Mouse (Mus musculus): ENCODE data around the gene Maml2. TPM values are rescaled to one million over a fixed set of nuclear protein-coding genes. Genes with fewer than 3 reads are reported as not detected.

Maml2 gene
- polyA plus RNA-seq, 1 experiment from 2014 or later, result 6.3 TPM

- DNase-seq (ENCODE audit: low spot score) (peak; percentile 97), ATAC-seq (peak; percentile 100)
- Histone ChIP-seq H3K4me1 (ENCODE audit: control insufficient read depth, insufficient read depth, low read length) (peaks cover 8% of the 10 kb centered on the region), H3K27ac (ENCODE audit: low read depth, low read length) (peak overlapping the region; percentile 87), H3K36me3 (ENCODE audit: control insufficient read depth, insufficient read depth, low read length) (no peaks in the 10 kb centered on the region), H3K4me3 (ENCODE audit: low read depth, low read length) (peak overlapping the region; percentile 98), H3K9me3 (replicated peaks; ENCODE audit: control insufficient read depth, low read length) (peaks cover 3% of the 10 kb centered on the region; the same call in 1 of the 2 replicates), H3K27me3 (replicated peaks; ENCODE audit: control insufficient read depth, insufficient read depth, low read length) (no peaks in the 10 kb centered on the region), H3K4me2 (ENCODE audit: low read length) (peak overlapping the region; percentile 69), H3K9ac (ENCODE audit: low read length) (peak overlapping the region; percentile 98)
- WGBS, result 1% methylated on average over 60 of the region's 60 CpGs
Measured at GRCm38 (mm10) chr9:13748798-13749674, 451.3 kb downstream of the Maml2 start.

- DNase-seq (ENCODE audit: low spot score) (no peak), ATAC-seq (0 out of 2 replicates have a peak, but pooled peaks have one; percentile 1)
- Histone ChIP-seq H3K9me3 (replicated peaks; ENCODE audit: control insufficient read depth, low read length) (peaks cover 3% of the 10 kb centered on the region; the same call in 1 of the 2 replicates), H3K4me1 (ENCODE audit: control insufficient read depth, insufficient read depth, low read length) (peaks cover 8% of the 10 kb centered on the region), H3K36me3 (ENCODE audit: control insufficient read depth, insufficient read depth, low read length) (no peaks in the 10 kb centered on the region), H3K9ac (ENCODE audit: low read length) (peak overlapping the region; percentile 98), H3K27me3 (replicated peaks; ENCODE audit: control insufficient read depth, insufficient read depth, low read length) (no peaks in the 10 kb centered on the region), H3K4me2 (ENCODE audit: low read length) (peak overlapping the region; percentile 69), H3K27ac (ENCODE audit: low read depth, low read length) (no peak overlapping the region), H3K4me3 (ENCODE audit: low read depth, low read length) (peak overlapping the region; percentile 98)
- 6% methylated on average over 7 of the region's 7 CpGs for WGBS
Measured at GRCm38 (mm10) chr9:13749675-13749998, 451.9 kb downstream of the Maml2 start.

- ATAC-seq, result no peak
Measured at GRCm38 (mm10) chr9:13752543-13752942, 454.8 kb downstream of the Maml2 start.

More at GRCm38 (mm10) chr9:13752543-13752942, 454.8 kb downstream of the Maml2 start:
- no peak overlapping the region for H3K27ac ChIP-seq (ENCODE audit: low read depth, low read length)
- no peak overlapping the region for H3K4me2 ChIP-seq (ENCODE audit: low read length)
- 84% methylated on average over 4 of the region's 4 CpGs for WGBS
- H3K4me1 ChIP-seq (ENCODE audit: control insufficient read depth, insufficient read depth, low read length), result peaks cover 8% of the 10 kb centered on the region
- H3K27me3 ChIP-seq (replicated peaks; ENCODE audit: control insufficient read depth, insufficient read depth, low read length), result no peaks in the 10 kb centered on the region
- H3K9ac ChIP-seq (ENCODE audit: low read length), result no peak overlapping the region
- H3K9me3 ChIP-seq (replicated peaks; ENCODE audit: control insufficient read depth, low read length), result peaks cover 3% of the 10 kb centered on the region; the same call in 1 of the 2 replicates
- H3K4me3 ChIP-seq (ENCODE audit: low read depth, low read length), result no peak overlapping the region
- no peak for DNase-seq (ENCODE audit: low spot score)
- H3K36me3 ChIP-seq (ENCODE audit: control insufficient read depth, insufficient read depth, low read length), result no peaks in the 10 kb centered on the region

Small RNA genes within 50 kb of the gene (microRNA-seq; reads per million reads assigned to microRNA genes)
- gene Gm22643, result not detected

Other genes starting within 250 kb of the Maml2 start
- 9.0 and 11.0 TPM in 2 replicates for gene Jrkl, start 52.1 kb upstream of the Maml2 start, polyA plus RNA-seq (2014; fragmentation: Nextera tagmentation; extraction: Ambion mirVana)
- 8.3 and 11.1 TPM in 2 replicates for gene Ccdc82, start 51.0 kb upstream of the Maml2 start, polyA plus RNA-seq (2014; fragmentation: Nextera tagmentation; extraction: Ambion mirVana)
- gene Gm17571, start 148.8 kb downstream of the Maml2 start, polyA plus RNA-seq (2014; fragmentation: Nextera tagmentation; extraction: Ambion mirVana), result not detected in 2 replicates